Mouse (Mus musculus) hindbrain, embryonic 15.5 days (tissue): ENCODE data around the gene Gm20458. TPM values are rescaled to one million over a fixed set of nuclear protein-coding genes. Genes with fewer than 3 reads are reported as not detected.

Experiments
- ATAC-seq: fragments of 200-750 bp; cut with Nextera tagmentation; 2 replicates; pipeline ENCODE4 v1.8.0; 2017; ENCODE audit warnings: low read depth, moderate number of reproducible peaks, moderate TSS enrichment; ENCODE audit not compliant: low FRiP score
- H3K27ac ChIP-seq: fragments of 300-500 bp; sonication (generic); replicated peaks from 2 replicates; pipeline ENCODE4 v1.5.1; 2015; ENCODE audit warnings: mild to moderate bottlenecking, inconsistent platforms
- H3K27me3 ChIP-seq: fragments of 300-500 bp; sonication (generic); 2 replicates; pipeline ENCODE4 v1.6.1; 2015; ENCODE audit warnings: control low read depth, inconsistent platforms
- H3K36me3 ChIP-seq: fragments of 300-500 bp; sonication (generic); 2 replicates; pipeline ENCODE4 v1.6.1; 2015; ENCODE audit warnings: control low read depth, inconsistent platforms
- H3K4me1 ChIP-seq: fragments of 300-500 bp; sonication (generic); replicated peaks from 2 replicates; pipeline ENCODE4 v1.6.1; 2015; ENCODE audit warnings: control low read depth, inconsistent platforms
- H3K4me2 ChIP-seq: fragments of 300-500 bp; sonication (generic); 2 replicates; pipeline ENCODE4 v1.6.1; 2015; ENCODE audit warnings: moderate library complexity, mild to moderate bottlenecking, inconsistent platforms
- H3K4me3 ChIP-seq: fragments of 300-500 bp; sonication (generic); 2 replicates; pipeline ENCODE4 v1.5.1; 2015; ENCODE audit warnings: mild to moderate bottlenecking, inconsistent platforms
- H3K9ac ChIP-seq: fragments of 300-500 bp; sonication (generic); 2 replicates; pipeline ENCODE4 v1.6.1; 2015; ENCODE audit warnings: inconsistent platforms
- H3K9me3 ChIP-seq: fragments of 300-500 bp; sonication (generic); 2 replicates; pipeline ENCODE4 v1.6.1; 2016; ENCODE audit warnings: control low read depth, inconsistent platforms
- WGBS: fragments of 180-500 bp; shearing (Covaris S2); methylation state at CpG from one replicate; pipeline ENCODE4 v1.1.7; 2015; 5-methylcytosine and 5-hydroxymethylcytosine counted together
- polyA plus RNA-seq: library from polyadenylated mRNA; unstranded; fragments of >200 nt; fragmentation: Nextera tagmentation; extraction: Ambion mirVana; gene quantifications from 2 replicates; pipeline ENCODE4 v1.2.1, GENCODE M21; 2015

Gm20458 gene
- polyA plus RNA-seq, 1 experiment from 2014 or later = 6.6 TPM

- Histone ChIP-seq H3K9ac (no peak overlapping the region), H3K9me3 (no peaks in the 10 kb centered on the region), H3K4me2 (no peak overlapping the region), H3K4me3 (no peak overlapping the region), H3K27ac (no peak overlapping the region), H3K36me3 (no peaks in the 10 kb centered on the region), H3K27me3 (peaks cover 11% of the 10 kb centered on the region), H3K4me1 (no peaks in the 10 kb centered on the region; the same call in 1 of the 2 replicates)
- WGBS = 73% methylated on average over 3 of the region's 3 CpGs
- ATAC-seq = no peak
These were observed 23.8 kb upstream of the Gm20458 start for GRCm38 (mm10) chr2:164436961-164437360.

- WGBS = 79% methylated on average over 6 of the region's 6 CpGs
These were observed 23.1 kb upstream of the Gm20458 start for GRCm38 (mm10) chr2:164437710-164438109.

GRCm38 (mm10) chr2:164438257-164438656 lies 22.5 kb upstream of the Gm20458 start:
- H3K4me3 ChIP-seq = no peak overlapping the region
- ATAC-seq = no peak
- H3K9ac ChIP-seq = no peak overlapping the region
- WGBS = 77% methylated on average over 8 of the region's 8 CpGs
- H3K27me3 ChIP-seq = peaks cover 11% of the 10 kb centered on the region
- H3K9me3 ChIP-seq = no peaks in the 10 kb centered on the region
- H3K4me1 ChIP-seq = peaks cover 13% of the 10 kb centered on the region
- no peak overlapping the region for H3K4me2 ChIP-seq
- H3K27ac ChIP-seq = no peak overlapping the region
- no peaks in the 10 kb centered on the region for H3K36me3 ChIP-seq

More at GRCm38 (mm10) chr2:164437710-164438109, 23.1 kb upstream of the Gm20458 start:
- no peak for ATAC-seq
- no peak overlapping the region for H3K4me2 ChIP-seq
- H3K4me1 ChIP-seq = peaks cover 7% of the 10 kb centered on the region
- peaks cover 11% of the 10 kb centered on the region for H3K27me3 ChIP-seq
- H3K9me3 ChIP-seq = no peaks in the 10 kb centered on the region
- H3K4me3 ChIP-seq = no peak overlapping the region
- no peak overlapping the region for H3K27ac ChIP-seq
- no peaks in the 10 kb centered on the region for H3K36me3 ChIP-seq
- no peak overlapping the region for H3K9ac ChIP-seq

GRCm38 (mm10) chr2:164439001-164439421 lies 21.8 kb upstream of the Gm20458 start:
- ATAC-seq = no peak
- H3K4me2 ChIP-seq = no peak overlapping the region
- H3K9me3 ChIP-seq = no peaks in the 10 kb centered on the region
- 74% methylated on average over 3 of the region's 3 CpGs for WGBS
- H3K36me3 ChIP-seq = no peaks in the 10 kb centered on the region
- H3K27me3 ChIP-seq = peaks cover 11% of the 10 kb centered on the region
- no peak overlapping the region for H3K9ac ChIP-seq
- no peak overlapping the region for H3K4me3 ChIP-seq
- peaks cover 17% of the 10 kb centered on the region for H3K4me1 ChIP-seq
- H3K27ac ChIP-seq = no peak overlapping the region

GRCm38 (mm10) chr2:164440314-164440713 lies 20.5 kb upstream of the Gm20458 start:
- H3K36me3 ChIP-seq = no peaks in the 10 kb centered on the region
- 84% methylated on average over 5 of the region's 5 CpGs for WGBS
- peaks cover 11% of the 10 kb centered on the region for H3K27me3 ChIP-seq
- H3K9ac ChIP-seq = no peak overlapping the region
- H3K4me2 ChIP-seq = no peak overlapping the region
- ATAC-seq = no peak
- H3K27ac ChIP-seq = no peak overlapping the region
- peaks cover 17% of the 10 kb centered on the region for H3K4me1 ChIP-seq
- H3K4me3 ChIP-seq = no peak overlapping the region
- no peaks in the 10 kb centered on the region for H3K9me3 ChIP-seq

GRCm38 (mm10) chr2:164441155-164441554 lies 19.6 kb upstream of the Gm20458 start:
- no peaks in the 10 kb centered on the region for H3K9me3 ChIP-seq
- no peaks in the 10 kb centered on the region for H3K36me3 ChIP-seq
- H3K9ac ChIP-seq = no peak overlapping the region
- no peak for ATAC-seq
- H3K27ac ChIP-seq = no peak overlapping the region
- H3K4me2 ChIP-seq = peak overlapping the region; percentile 22; the same call in 1 of the 2 replicates
- WGBS = 33% methylated on average over 8 of the region's 8 CpGs
- H3K4me1 ChIP-seq = peaks cover 17% of the 10 kb centered on the region
- H3K27me3 ChIP-seq = peaks cover 11% of the 10 kb centered on the region
- H3K4me3 ChIP-seq = 0 out of 2 replicates have a peak overlapping the region, but pooled peaks have one; percentile 0

- WGBS = 25% methylated on average over 7 of the region's 7 CpGs
- Histone ChIP-seq H3K4me3 (0 out of 2 replicates have a peak overlapping the region, but pooled peaks have one; percentile 53), H3K9me3 (no peaks in the 10 kb centered on the region), H3K27ac (no peak overlapping the region), H3K4me1 (peaks cover 17% of the 10 kb centered on the region), H3K36me3 (no peaks in the 10 kb centered on the region), H3K4me2 (peak overlapping the region; percentile 97), H3K9ac (no peak overlapping the region), H3K27me3 (peaks cover 11% of the 10 kb centered on the region)
- no peak for ATAC-seq
These were observed 19.0 kb upstream of the Gm20458 start for GRCm38 (mm10) chr2:164441731-164442130.

- WGBS = 2% methylated on average over 29 of the region's 29 CpGs
- peaks cover 17% of the 10 kb centered on the region for H3K4me1 ChIP-seq
- peak overlapping the region; percentile 53 for H3K4me3 ChIP-seq
- H3K36me3 ChIP-seq = no peaks in the 10 kb centered on the region
- peak overlapping the region; percentile 97 for H3K4me2 ChIP-seq
- no peak overlapping the region for H3K27ac ChIP-seq
- no peak; the same call in 1 of the 2 replicates for ATAC-seq
- H3K27me3 ChIP-seq = peaks cover 11% of the 10 kb centered on the region
- peak overlapping the region; percentile 50 for H3K9ac ChIP-seq
- no peaks in the 10 kb centered on the region for H3K9me3 ChIP-seq
These were observed 18.3 kb upstream of the Gm20458 start for GRCm38 (mm10) chr2:164442315-164443050.

- Histone ChIP-seq H3K9ac (peak overlapping the region; percentile 50), H3K4me3 (peak overlapping the region; percentile 53), H3K27me3 (peaks cover 11% of the 10 kb centered on the region), H3K36me3 (no peaks in the 10 kb centered on the region), H3K4me2 (peak overlapping the region; percentile 97), H3K27ac (no peak overlapping the region), H3K4me1 (peaks cover 17% of the 10 kb centered on the region), H3K9me3 (no peaks in the 10 kb centered on the region)
- WGBS = 0% methylated on average over 26 of the region's 26 CpGs
- ATAC-seq = peak; percentile 84
These were observed 17.7 kb upstream of the Gm20458 start for GRCm38 (mm10) chr2:164443051-164443437.

- WGBS = 5% methylated on average over 18 of the region's 18 CpGs
- Histone ChIP-seq H3K36me3 (no peaks in the 10 kb centered on the region), H3K27me3 (peaks cover 11% of the 10 kb centered on the region), H3K4me2 (peak within 1 kb of the TSS; percentile 97), H3K9ac (peak within 1 kb of the TSS; percentile 50), H3K4me3 (peak within 1 kb of the TSS; percentile 53), H3K27ac (no peak within 1 kb of the TSS), H3K9me3 (no peaks in the 10 kb centered on the region), H3K4me1 (peaks cover 17% of the 10 kb centered on the region)
- ATAC-seq = no peak
These were observed 17.2 kb upstream of the Gm20458 start, which contains the start of gene Sdc4 for GRCm38 (mm10) chr2:164443460-164444000. Sdc4 (minus strand) TSS chr2:164443887.

- H3K27me3 ChIP-seq = peaks cover 11% of the 10 kb centered on the region
- ATAC-seq = no peak
- WGBS = 92% methylated on average over 2 of the region's 2 CpGs
- H3K4me1 ChIP-seq = peaks cover 17% of the 10 kb centered on the region
- no peaks in the 10 kb centered on the region for H3K9me3 ChIP-seq
- no peak overlapping the region for H3K9ac ChIP-seq
- no peak overlapping the region for H3K27ac ChIP-seq
- H3K4me2 ChIP-seq = no peak overlapping the region
- no peaks in the 10 kb centered on the region for H3K36me3 ChIP-seq
- no peak overlapping the region for H3K4me3 ChIP-seq
These were observed 16.1 kb upstream of the Gm20458 start for GRCm38 (mm10) chr2:164444701-164445100.

- H3K9ac ChIP-seq = no peak overlapping the region
- H3K27ac ChIP-seq = no peak overlapping the region
- no peak overlapping the region for H3K4me2 ChIP-seq
- peaks cover 17% of the 10 kb centered on the region for H3K4me1 ChIP-seq
- H3K9me3 ChIP-seq = no peaks in the 10 kb centered on the region
- H3K4me3 ChIP-seq = no peak overlapping the region
- 88% methylated on average over 3 of the region's 3 CpGs for WGBS
- no peak for ATAC-seq
- H3K36me3 ChIP-seq = no peaks in the 10 kb centered on the region
- H3K27me3 ChIP-seq = peaks cover 11% of the 10 kb centered on the region
These were observed 15.2 kb upstream of the Gm20458 start for GRCm38 (mm10) chr2:164445399-164446085.
